ENCODE assay signal across 13 mouse cellular contexts in the genomic region with DNA sequence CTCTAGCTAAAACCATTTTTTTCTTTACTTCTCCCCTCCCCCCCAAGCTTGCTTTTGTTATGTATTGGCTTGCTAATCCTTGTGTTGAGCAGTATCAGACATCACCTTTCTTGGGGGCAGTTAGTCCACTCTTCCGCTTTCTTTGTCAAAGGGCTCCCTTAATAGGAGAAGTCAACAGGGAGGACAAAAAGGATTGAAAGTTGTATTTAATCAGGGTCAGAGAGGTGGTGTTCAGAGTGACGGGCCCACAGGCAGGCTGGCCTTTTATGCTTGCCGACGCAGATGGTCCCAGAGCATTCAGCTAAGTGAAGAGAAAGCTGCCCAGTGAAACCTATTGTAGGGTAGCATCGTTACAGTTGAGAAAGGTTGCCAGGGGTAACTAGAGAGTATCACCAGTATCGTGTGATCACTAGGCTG.
DNase-seq lines count a peak whose midpoint lies in the region; ATAC-seq lines count a peak whose summit lies in the region.
"Had no signal": no experiment of that assay in that cellular context is flagged by ENCODE, and none has a peak within 500 bp of the region (broad histone marks: within the 10 kb centered on the region; RNA-seq: fewer than 3 reads in every experiment).

No protein-coding gene starts in this region.

- H3K4me3 ChIP-seq in neural tube, embryonic 15.5 days (replicated peaks) = no peak overlapping the region
- H3K4me3 ChIP-seq in forebrain, embryonic 12.5 days (replicated peaks) = no peak overlapping the region
- no peak overlapping the region for H3K4me3 ChIP-seq in midbrain, embryonic 11.5 days (ENCODE audit: low read depth, low read length)

- H3K27me3 ChIP-seq in neural tube, embryonic 15.5 days (replicated peaks) = no peaks in the 10 kb centered on the region
- H3K27me3 ChIP-seq in forebrain, embryonic 12.5 days = peaks cover 15% of the 10 kb centered on the region
- peaks cover 59% of the 10 kb centered on the region for H3K27me3 ChIP-seq in midbrain, embryonic 11.5 days (ENCODE audit: control insufficient read depth, insufficient read depth, low read length)

- 9% methylated on average over 6 of the region's 6 CpGs for WGBS in neural tube, embryonic 15.5 days
- 7% methylated on average over 6 of the region's 6 CpGs for WGBS in forebrain, embryonic 12.5 days
- WGBS in midbrain, embryonic 11.5 days = 6% methylated on average over 6 of the region's 6 CpGs

- no peak overlapping the region for H3K9ac ChIP-seq in neural tube, embryonic 15.5 days (replicated peaks)
- H3K9ac ChIP-seq in forebrain, embryonic 12.5 days = no peak overlapping the region
- H3K9ac ChIP-seq in midbrain, embryonic 11.5 days (ENCODE audit: low read length) = no peak overlapping the region

- ATAC-seq in neural tube, embryonic 15.5 days (ENCODE audit: low FRiP score) = no peak; the same call in 1 of the 2 replicates
- peak; percentile 64; the same call in 1 of the 2 replicates for ATAC-seq in forebrain, embryonic 12.5 days (ENCODE audit: low FRiP score)
- peak; percentile 100 for ATAC-seq in midbrain, embryonic 11.5 days (ENCODE audit: low FRiP score)
- ATAC-seq: activated CD4-positive, CD25-positive, alpha-beta regulatory T cell, adult 4 months had no signal

- peak; percentile 61 for DNase-seq in neural tube, embryonic 10.5 days (ENCODE audit: extremely low spot score, low spot score)
- DNase-seq in midbrain, embryonic 11.5 days (ENCODE audit: low spot score, missing footprints) = peak; percentile 98
- no peak for DNase-seq in cerebellum, adult 11-12 months
- no peak for DNase-seq in adrenal gland, postnatal 4 days (ENCODE audit: low spot score in 2 of 2)
- no peak for DNase-seq in urinary bladder, postnatal 25 days (ENCODE audit: low spot score)
- DNase-seq in layer of hippocampus, postnatal 36 days = no peak
- DNase-seq: cerebellum, adult 11 months; heart, adult 11 months; liver had no signal

- H3K4me2 ChIP-seq in neural tube, embryonic 15.5 days = no peak overlapping the region
- no peak overlapping the region for H3K4me2 ChIP-seq in forebrain, embryonic 12.5 days
- H3K4me2 ChIP-seq in midbrain, embryonic 11.5 days = no peak overlapping the region

- no peaks in the 10 kb centered on the region for H3K9me3 ChIP-seq in neural tube, embryonic 15.5 days (replicated peaks)
- no peaks in the 10 kb centered on the region for H3K9me3 ChIP-seq in forebrain, embryonic 12.5 days
- no peaks in the 10 kb centered on the region for H3K9me3 ChIP-seq in midbrain, embryonic 11.5 days (ENCODE audit: control insufficient read depth, low read length)

- no peaks in the 10 kb centered on the region for H3K4me1 ChIP-seq in neural tube, embryonic 15.5 days
- peaks cover 5% of the 10 kb centered on the region for H3K4me1 ChIP-seq in forebrain, embryonic 12.5 days
- H3K4me1 ChIP-seq in midbrain, embryonic 11.5 days (ENCODE audit: control insufficient read depth, insufficient read depth, low read length) = no peaks in the 10 kb centered on the region

- H3K36me3 ChIP-seq in neural tube, embryonic 15.5 days = no peaks in the 10 kb centered on the region
- no peaks in the 10 kb centered on the region for H3K36me3 ChIP-seq in forebrain, embryonic 12.5 days (replicated peaks)
- no peaks in the 10 kb centered on the region for H3K36me3 ChIP-seq in midbrain, embryonic 11.5 days (ENCODE audit: control insufficient read depth, insufficient read depth, low read length)

- H3K27ac ChIP-seq in neural tube, embryonic 15.5 days (replicated peaks) = no peak overlapping the region
- H3K27ac ChIP-seq in forebrain, embryonic 12.5 days = 0 out of 2 replicates have a peak overlapping the region, but pooled peaks have one; percentile 31
- H3K27ac ChIP-seq in midbrain, embryonic 11.5 days (ENCODE audit: low read depth, low read length) = no peak overlapping the region
- H3K27ac ChIP-seq: macrophage had no signal

Comparison
In these comparisons a context has a peak if more than half of its experiments do, and no peak if none do; other contexts are left out.
1. DNase-seq: peak in neural tube, embryonic 10.5 days (single experiment) and midbrain, embryonic 11.5 days (single experiment); none in cerebellum, adult 11-12 months (single experiment), adrenal gland, postnatal 4 days (0 of 2), urinary bladder, postnatal 25 days (single experiment) and layer of hippocampus, postnatal 36 days (0 of 2).